Mouse (Mus musculus): ENCODE results near the gene Fam13a.
A peak's percentile ranks its signal among the peaks of the same experiment; 100 is the strongest.

Gene Fam13a

GRCm38 (mm10) chr6:59024164-59024724 lies at the start of gene Fam13a:
Fam13a (minus strand) TSS chr6:59024549.
- peak; percentile 66 for DNase-seq (ENCODE audit: extremely low read depth, low read depth, low spot score)

DNA sequence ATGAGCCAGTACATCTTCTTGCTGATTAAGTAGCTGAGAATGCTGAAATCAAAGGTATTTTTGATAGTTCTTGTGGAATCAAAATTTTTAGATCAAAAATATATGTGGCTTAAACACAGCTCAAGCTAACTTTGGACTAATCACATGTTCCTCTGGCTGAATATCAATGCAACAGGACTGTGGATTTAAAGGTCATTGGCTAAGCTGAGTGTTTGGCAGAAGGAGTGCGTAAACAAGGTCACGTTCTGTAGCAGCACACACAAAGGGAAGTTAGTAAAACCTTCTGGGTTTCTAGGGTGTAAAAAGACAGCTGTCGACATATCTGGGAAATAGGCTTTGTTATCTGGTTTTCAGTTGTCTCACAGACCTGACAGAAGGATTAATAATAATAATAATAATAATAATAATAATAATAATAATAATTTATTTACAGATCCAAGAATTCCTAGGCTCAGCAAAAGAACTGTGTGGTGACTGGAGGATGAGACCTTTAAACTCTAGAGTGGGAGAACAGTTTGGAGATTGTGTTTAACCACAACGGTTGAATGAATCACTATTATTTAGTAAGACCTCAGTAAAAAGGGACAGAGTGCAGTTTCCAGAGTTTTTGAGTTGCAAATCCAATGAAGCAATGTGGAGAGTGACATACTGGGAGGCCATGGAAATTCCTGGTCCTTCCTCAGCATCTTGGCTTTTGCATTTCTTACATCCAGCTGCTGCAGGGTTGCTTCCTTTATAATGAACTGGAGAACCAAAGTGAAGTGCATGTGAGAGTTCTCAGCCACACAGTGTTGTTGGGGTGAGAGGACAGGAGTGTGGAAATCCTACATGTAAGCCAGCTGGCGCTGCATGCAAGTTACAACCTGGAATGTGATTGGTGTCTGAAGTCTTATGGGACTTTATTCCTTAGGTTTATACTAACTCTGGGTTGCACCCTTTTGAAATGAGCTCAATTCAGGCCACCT lies 48.0 kb upstream of the Fam13a start:
- DNase-seq (ENCODE audit: extremely low read depth, low read depth, low spot score), result no peak

GRCm38 (mm10) chr6:59071691-59072090 lies 47.3 kb upstream of the Fam13a start:
- DNase-seq (ENCODE audit: extremely low read depth, low read depth, low spot score), result no peak

- no peak for DNase-seq (ENCODE audit: extremely low read depth, low read depth, low spot score)
Observed at GRCm38 (mm10) chr6:59068187-59068586, 43.8 kb upstream of the Fam13a start.

- DNase-seq (ENCODE audit: extremely low read depth, low read depth, low spot score), result no peak
Observed at GRCm38 (mm10) chr6:59064440-59064839, 40.1 kb upstream of the Fam13a start.

- DNase-seq (ENCODE audit: extremely low read depth, low read depth, low spot score), result no peak
Observed at GRCm38 (mm10) chr6:59053232-59053631, 28.9 kb upstream of the Fam13a start.

DNA sequence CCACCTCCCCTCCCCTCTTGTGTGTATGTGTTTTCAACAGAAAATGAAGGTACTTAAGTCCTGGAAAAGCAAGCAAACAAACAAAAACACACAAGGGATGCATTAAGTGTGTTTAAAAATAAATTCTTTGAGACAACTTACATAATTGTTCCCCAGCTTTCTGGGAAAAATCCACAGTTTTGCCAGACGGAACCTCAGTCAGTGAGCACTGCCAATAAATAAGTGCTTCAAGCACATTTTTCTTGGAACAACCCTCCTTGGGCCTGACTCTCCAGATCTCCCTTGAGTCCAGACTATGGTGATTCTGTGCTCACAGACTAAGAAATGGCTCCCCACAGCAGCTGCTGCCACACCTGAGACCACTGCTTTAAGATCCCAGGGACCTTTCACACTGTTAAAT lies 15.4 kb upstream of the Fam13a start:
- DNase-seq (ENCODE audit: extremely low read depth, low read depth, low spot score), result no peak

DNA sequence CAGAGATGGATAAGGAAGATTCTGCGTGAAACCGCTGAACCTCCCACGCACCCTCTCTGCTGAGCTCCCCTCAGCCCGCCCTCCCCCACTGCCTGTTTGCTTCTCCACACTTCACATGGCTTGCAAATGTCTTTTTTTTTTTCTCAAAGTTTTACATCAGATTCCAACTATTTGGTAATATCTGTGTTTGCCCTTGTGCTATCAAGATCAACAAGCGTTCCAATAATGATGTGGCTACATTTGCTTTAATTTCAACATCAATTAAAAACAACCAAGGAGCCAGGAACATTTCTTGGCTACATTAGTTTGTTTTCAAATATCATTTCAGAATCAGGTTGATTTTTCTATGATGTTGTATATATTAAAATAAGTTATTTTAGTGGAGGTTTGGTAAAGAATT lies 8.4 kb upstream of the Fam13a start:
- DNase-seq (ENCODE audit: extremely low read depth, low read depth, low spot score), result no peak

- no peak for DNase-seq (ENCODE audit: extremely low read depth, low read depth, low spot score)
Observed at GRCm38 (mm10) chr6:59031539-59031938, 7.2 kb upstream of the Fam13a start.

GRCm38 (mm10) chr6:59030667-59031066 lies 6.3 kb upstream of the Fam13a start:
- peak; percentile 64 for DNase-seq (ENCODE audit: extremely low read depth, low read depth, low spot score)

GRCm38 (mm10) chr6:59030037-59030436 lies 5.7 kb upstream of the Fam13a start:
- DNase-seq (ENCODE audit: extremely low read depth, low read depth, low spot score), result peak; percentile 69

GRCm38 (mm10) chr6:59028871-59029270 lies 4.5 kb upstream of the Fam13a start:
- no peak for DNase-seq (ENCODE audit: extremely low read depth, low read depth, low spot score)

- no peak for DNase-seq (ENCODE audit: extremely low read depth, low read depth, low spot score)
Observed at GRCm38 (mm10) chr6:59024806-59025205, 457 bp upstream of the Fam13a start.

GRCm38 (mm10) chr6:59023455-59024163 lies 740 bp downstream of the Fam13a start:
- DNase-seq (ENCODE audit: extremely low read depth, low read depth, low spot score), result no peak

DNA sequence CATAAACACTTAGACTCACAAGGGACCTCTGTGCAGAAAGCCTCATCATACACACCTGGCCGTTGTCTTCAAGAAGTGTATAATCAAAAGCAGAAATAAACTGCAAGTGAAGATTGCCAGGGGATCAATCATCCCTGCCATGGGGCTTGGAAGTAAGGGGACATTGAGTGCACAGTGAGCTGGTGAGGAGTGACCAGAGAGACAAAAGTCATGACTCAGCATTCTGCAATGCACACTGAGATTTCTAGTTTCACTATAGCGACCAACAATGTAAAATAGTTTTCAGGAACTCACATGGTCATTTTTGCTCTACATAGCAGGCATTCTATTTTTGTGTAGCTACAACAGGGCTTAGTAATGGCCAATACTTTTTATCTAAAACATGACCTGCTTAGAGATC lies 1.7 kb downstream of the Fam13a start:
- no peak for DNase-seq (ENCODE audit: extremely low read depth, low read depth, low spot score)

GRCm38 (mm10) chr6:59020346-59020745 lies 4.0 kb downstream of the Fam13a start:
- DNase-seq (ENCODE audit: extremely low read depth, low read depth, low spot score), result no peak

DNA sequence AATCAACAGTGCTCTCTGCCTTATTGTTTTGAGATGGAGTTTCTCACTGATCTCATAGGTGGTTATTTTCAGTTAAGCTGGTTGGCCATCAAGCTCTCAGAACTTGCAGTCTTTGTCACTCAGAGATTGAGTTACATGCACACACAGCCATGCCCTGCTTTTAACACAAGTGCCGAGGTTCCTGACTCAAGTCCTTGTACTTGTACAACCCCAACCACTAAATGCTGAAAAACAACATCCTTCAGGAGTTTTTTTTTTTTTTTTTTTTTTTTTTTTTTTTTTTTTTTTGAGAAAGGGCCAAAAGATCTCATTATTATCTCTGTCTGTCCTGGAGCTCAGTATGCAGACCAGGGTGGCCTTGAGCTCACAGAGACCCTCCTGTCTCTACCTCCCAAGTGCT lies 4.5 kb downstream of the Fam13a start:
- DNase-seq (ENCODE audit: extremely low read depth, low read depth, low spot score), result no peak

DNA sequence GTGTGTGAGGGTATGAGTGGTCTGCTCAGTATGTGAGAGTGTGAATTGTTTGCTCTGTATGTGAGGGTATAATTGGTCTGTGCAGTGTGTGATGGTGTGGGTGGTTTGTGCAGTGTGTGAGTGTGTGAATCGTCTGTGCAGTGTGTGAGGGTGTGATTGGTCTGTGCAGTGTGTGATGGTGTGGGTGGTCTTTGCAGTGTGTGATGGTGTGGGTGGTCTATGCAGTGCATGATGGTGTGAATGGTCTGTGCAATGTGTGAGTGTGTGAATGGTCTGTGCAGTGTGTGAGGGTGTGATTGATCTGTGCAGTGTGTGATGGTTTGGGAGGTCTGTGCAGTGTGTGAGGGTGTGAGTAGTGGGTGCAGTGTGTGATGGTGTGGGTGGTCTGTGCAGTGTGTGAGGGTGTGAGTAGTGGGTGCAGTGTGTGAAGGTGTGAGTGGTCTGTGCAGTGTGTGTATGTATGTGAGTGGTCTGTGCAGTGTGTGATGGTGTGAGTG lies 8.0 kb downstream of the Fam13a start:
- DNase-seq (ENCODE audit: extremely low read depth, low read depth, low spot score), result no peak

DNA sequence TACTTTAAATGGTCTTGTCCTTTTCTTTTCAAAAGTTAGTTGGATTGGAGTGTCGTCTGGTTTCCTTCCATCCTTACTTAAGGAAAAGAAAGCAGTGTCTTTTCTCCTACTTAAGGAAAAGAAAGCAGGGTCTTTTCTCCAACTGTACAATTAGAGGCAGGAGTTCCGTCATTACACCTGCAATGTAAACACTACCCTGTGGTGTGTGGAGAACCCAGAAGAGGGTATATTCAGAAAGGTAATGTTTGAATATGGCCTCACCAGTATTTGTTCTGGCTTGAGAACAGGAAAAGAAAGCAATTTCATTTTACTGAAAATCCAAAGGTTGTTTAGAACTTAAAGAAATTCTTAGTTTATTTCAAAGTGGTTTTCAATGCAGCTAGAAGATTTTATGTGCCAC lies 9.6 kb downstream of the Fam13a start:
- DNase-seq (ENCODE audit: extremely low read depth, low read depth, low spot score), result no peak

- no peak for DNase-seq (ENCODE audit: extremely low read depth, low read depth, low spot score)
Observed at GRCm38 (mm10) chr6:59014088-59014759, 10.1 kb downstream of the Fam13a start.

- DNase-seq (ENCODE audit: extremely low read depth, low read depth, low spot score), result no peak
Observed at GRCm38 (mm10) chr6:59010792-59011191, 13.6 kb downstream of the Fam13a start.

Data from fat pad, adult 2 months (tissue).